Mouse (Mus musculus) heart, embryonic 10.5 days (tissue): ENCODE data around the gene Tsnaxip1. TPM values are rescaled to one million over a fixed set of nuclear protein-coding genes. Genes with fewer than 3 reads are reported as not detected.
"Not testable (repeated sequence)": the region's sequence is repeated elsewhere in the genome, so short reads cannot be mapped to it uniquely, and the experiment has no call there.

Experiments
- DNase-seq: peaks from one replicate; pipeline ENCODE4 v3.0.0-alpha.2; 2017; ENCODE audit warnings: low spot score
- H3K27ac ChIP-seq: fragments of 300-500 bp; sonication (generic); 2 replicates; pipeline ENCODE4 v1.5.1; 2016; ENCODE audit warnings: mild to moderate bottlenecking
- H3K27me3 ChIP-seq: fragments of 300-500 bp; sonication (generic); 2 replicates; pipeline ENCODE4 v1.6.1; 2016; ENCODE audit warnings: mild to moderate bottlenecking; ENCODE audit not compliant: poor library complexity, insufficient read depth, severe bottlenecking
- H3K36me3 ChIP-seq: fragments of 300-500 bp; sonication (generic); 2 replicates; pipeline ENCODE4 v1.6.1; 2016; ENCODE audit warnings: mild to moderate bottlenecking, moderate library complexity
- H3K4me1 ChIP-seq: fragments of 300-500 bp; sonication (generic); 2 replicates; pipeline ENCODE4 v1.6.1; 2016; ENCODE audit warnings: mild to moderate bottlenecking
- H3K4me3 ChIP-seq: fragments of 300-500 bp; sonication (generic); 2 replicates; pipeline ENCODE4 v1.5.1; 2016; ENCODE audit warnings: mild to moderate bottlenecking, moderate library complexity
- H3K9me3 ChIP-seq: fragments of 300-500 bp; sonication (generic); 2 replicates; pipeline ENCODE4 v1.6.1; 2016; ENCODE audit warnings: mild to moderate bottlenecking, moderate library complexity
- WGBS: fragments of 180-500 bp; shearing (Covaris S2); methylation state at CpG from one replicate; pipeline ENCODE4 v1.1.7; 2016; 5-methylcytosine and 5-hydroxymethylcytosine counted together
- polyA plus RNA-seq: library from polyadenylated mRNA; unstranded; fragments of >200 nt; fragmentation: Nextera tagmentation; extraction: Ambion mirVana; gene quantifications from 2 replicates; pipeline ENCODE4 v1.2.1, GENCODE M21; 2016

The Tsnaxip1 gene
- polyA plus RNA-seq, 1 experiment from 2014 or later, result 0.06 TPM

DNA sequence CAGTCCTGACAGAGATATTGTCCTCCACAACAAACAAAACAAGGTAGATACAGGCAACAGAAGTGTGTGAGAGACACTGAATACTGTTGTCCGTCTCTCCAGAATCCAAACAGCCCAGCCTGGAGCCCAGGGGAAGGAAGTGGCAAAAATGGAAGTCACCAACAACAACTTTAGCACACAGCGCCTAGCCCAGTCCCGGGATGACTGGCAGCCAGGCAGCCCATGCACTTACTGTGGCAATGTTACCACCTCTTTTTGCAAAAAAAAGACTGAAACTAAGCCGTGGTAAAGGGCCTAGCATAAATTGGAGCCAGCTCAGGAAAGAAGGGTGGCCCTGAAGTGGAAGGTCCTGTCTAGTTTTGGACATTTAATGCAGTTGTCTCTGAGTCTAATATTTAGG, 1.2 kb upstream of the Tsnaxip1 start:
- Histone ChIP-seq H3K36me3 (peaks cover 38% of the 10 kb centered on the region), H3K4me3 (peak overlapping the region; percentile 97), H3K27ac (peak overlapping the region; percentile 95), H3K4me1 (peaks cover 18% of the 10 kb centered on the region), H3K27me3 (no peaks in the 10 kb centered on the region), H3K9me3 (no peaks in the 10 kb centered on the region)
- 7% methylated on average over 4 of the region's 4 CpGs for WGBS
- DNase-seq, result no peak

DNA sequence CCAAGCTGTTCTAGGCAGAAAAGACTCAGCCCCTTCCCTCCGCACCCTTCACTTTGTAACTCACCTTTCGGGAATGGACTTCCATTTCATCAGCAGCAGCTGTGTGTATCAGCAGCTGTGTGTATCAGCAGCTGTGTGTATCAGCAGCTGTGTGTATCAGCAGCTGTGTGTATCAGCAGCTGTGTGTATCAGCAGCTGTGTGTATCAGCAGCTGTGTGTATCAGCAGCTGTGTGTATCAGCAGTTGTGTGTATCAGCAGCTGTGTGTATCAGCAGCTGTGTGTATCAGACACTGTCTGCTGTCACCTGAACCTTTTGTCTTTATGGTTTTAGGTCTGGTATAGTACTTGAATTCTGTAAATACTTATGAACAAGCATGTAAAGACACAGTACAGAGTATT, 6.2 kb downstream of the Tsnaxip1 start:
- not testable (repeated sequence) for H3K9me3 ChIP-seq, H3K4me3 ChIP-seq, H3K27ac ChIP-seq, H3K36me3 ChIP-seq, H3K4me1 ChIP-seq, H3K27me3 ChIP-seq, DNase-seq
- WGBS, result 75% methylated on average over 2 of the region's 2 CpGs

DNA sequence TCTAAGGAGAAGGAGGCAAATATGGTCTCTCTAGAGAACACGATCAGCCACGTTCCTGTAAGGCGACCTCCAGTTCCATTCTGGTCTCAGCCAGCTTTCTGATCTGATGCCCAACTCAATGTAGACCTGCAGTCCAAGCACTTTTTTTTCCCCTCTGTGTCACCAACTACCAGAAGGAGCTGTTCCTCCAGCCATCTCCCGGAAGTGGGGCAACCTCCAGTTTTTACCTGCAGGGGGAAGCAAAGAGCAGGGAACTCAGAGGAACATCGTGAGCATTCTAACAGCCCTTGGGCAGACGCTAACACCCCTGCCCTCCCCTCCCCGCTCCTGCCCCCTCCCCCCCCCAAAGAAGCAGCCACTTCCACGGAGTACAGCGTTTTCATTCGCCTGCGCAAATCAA, 7.8 kb downstream of the Tsnaxip1 start:
- 27% methylated on average over 11 of the region's 11 CpGs for WGBS
- Histone ChIP-seq H3K4me1 (no peaks in the 10 kb centered on the region), H3K9me3 (no peaks in the 10 kb centered on the region), H3K36me3 (no peaks in the 10 kb centered on the region), H3K4me3 (no peak overlapping the region), H3K27ac (no peak overlapping the region), H3K27me3 (no peaks in the 10 kb centered on the region)
- DNase-seq, result no peak

DNA sequence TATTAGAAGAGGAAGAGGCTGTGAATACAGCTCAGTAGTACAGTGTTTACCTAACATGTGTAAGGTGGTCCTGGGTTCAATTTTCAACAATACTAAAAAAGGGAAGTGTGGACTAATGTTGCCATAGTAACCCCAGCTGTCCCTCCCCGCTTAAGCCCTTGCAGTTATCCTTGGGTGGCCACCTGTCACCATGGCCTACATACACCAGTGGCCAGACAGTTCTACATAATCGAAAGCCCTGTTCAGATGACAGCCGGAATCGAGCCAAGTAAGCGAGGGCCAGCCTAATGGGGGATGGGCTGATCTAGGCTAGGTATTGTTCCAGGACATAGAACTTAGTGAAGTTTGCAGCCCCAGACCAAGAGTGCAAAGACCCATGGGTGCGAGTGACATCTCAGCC, 9.5 kb downstream of the Tsnaxip1 start:
- WGBS, result 86% methylated on average over 6 of the region's 6 CpGs
- no peak overlapping the region for H3K27ac ChIP-seq
- DNase-seq, result no peak
- H3K27me3 ChIP-seq, result no peaks in the 10 kb centered on the region
- H3K9me3 ChIP-seq, result no peaks in the 10 kb centered on the region
- H3K4me3 ChIP-seq, result no peak overlapping the region
- peaks cover 7% of the 10 kb centered on the region; the same call in 1 of the 2 replicates for H3K36me3 ChIP-seq
- H3K4me1 ChIP-seq, result no peaks in the 10 kb centered on the region

DNA sequence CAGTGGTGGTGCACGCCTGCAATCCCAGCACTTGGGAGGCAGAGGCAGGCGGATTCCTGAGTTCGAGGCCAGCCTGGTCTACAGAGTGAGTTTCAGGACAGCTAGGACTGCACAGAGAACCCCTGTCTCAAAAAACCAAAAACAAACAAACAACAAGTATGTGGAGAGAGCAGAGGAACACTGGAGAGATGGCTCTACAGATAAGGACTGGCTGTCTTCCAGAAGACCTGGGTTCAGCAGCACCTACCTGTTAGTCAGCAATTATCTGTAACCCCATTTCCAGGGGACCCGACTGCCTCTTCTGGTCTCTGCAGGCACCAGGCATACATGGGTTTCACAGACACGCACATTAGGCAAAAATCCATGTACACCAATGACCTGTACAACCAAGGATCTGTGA, 11.7 kb downstream of the Tsnaxip1 start:
- 90% methylated on average over 5 of the region's 5 CpGs for WGBS
- Histone ChIP-seq H3K27me3 (no peaks in the 10 kb centered on the region), H3K9me3 (no peaks in the 10 kb centered on the region), H3K4me3 (no peak overlapping the region), H3K27ac (no peak overlapping the region), H3K36me3 (peaks cover 26% of the 10 kb centered on the region), H3K4me1 (no peaks in the 10 kb centered on the region; the same call in 1 of the 2 replicates)
- no peak for DNase-seq

DNA sequence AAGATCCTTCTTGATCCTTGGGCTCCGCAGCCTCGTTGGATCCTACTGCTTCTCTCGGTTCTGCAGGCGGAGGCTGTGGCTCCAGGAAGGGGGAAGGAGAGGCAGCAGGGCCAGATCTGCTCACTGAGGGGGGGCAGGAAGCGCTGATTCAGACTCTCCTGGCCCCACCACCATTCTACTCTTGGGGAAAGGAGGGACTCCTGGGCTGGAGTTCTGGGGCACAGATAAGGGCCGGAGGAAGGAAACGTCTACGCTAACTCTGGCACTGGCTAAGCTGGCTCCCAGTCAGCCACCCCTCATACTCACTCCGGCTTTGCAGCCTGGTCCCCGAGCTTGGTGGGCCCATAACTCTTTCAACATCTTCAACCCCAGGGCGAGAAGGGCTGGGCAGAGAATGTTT, 19.1 kb downstream of the Tsnaxip1 start:
- H3K4me1 ChIP-seq, result peaks cover 11% of the 10 kb centered on the region
- 71% methylated on average over 11 of the region's 11 CpGs for WGBS
- no peak for DNase-seq
- H3K27me3 ChIP-seq, result no peaks in the 10 kb centered on the region
- no peaks in the 10 kb centered on the region for H3K9me3 ChIP-seq
- H3K36me3 ChIP-seq, result peaks cover 80% of the 10 kb centered on the region
- no peak overlapping the region for H3K4me3 ChIP-seq
- H3K27ac ChIP-seq, result 0 out of 2 replicates have a peak overlapping the region, but pooled peaks have one; percentile 47

DNA sequence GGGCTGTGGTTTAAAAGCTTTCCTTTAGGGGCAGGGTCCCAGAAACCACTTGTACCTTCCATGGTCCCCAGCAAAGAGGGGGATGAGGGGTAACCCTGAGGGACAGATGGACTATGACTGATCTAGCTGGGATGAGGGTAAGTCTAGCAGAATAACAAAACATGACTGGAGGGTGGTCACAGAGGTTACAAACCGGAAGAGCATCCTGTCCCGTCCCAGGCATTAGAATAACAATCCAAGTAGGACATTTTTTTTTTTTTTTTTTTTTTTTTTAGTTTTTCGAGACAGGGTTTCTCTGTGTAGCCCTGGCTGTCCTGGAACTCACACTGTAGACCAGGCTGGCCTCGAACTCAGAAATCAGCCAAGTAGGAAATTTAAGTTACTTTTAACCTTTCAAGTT, 22.5 kb downstream of the Tsnaxip1 start:
- 67% methylated on average over 4 of the region's 4 CpGs for WGBS
- no peak overlapping the region for H3K27ac ChIP-seq
- H3K4me3 ChIP-seq, result no peak overlapping the region

DNA sequence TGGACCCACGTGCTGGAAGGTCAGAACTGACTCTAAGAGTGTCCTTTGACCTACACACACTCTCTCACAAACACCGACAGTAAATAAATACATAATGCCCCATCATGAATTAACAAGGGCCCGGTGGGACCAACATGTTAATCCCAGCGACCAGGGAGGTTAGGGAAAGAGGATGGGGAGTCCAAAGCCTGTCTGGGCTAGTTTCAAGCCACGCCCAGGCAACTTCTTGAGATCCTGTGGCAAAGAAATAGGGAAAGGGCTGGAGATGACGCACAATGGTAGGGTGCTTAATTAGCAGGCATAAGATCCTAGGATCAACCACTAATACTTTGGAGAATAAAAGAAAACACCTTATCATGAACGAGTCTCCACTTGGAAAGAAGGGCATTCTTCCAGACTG, 23.1 kb downstream of the Tsnaxip1 start:
- Histone ChIP-seq H3K9me3 (no peaks in the 10 kb centered on the region), H3K27ac (0 out of 2 replicates have a peak overlapping the region, but pooled peaks have one; percentile 47), H3K36me3 (peaks cover 44% of the 10 kb centered on the region), H3K4me1 (peaks cover 16% of the 10 kb centered on the region), H3K4me3 (peak overlapping the region; percentile 83), H3K27me3 (no peaks in the 10 kb centered on the region)
- DNase-seq, result no peak
- WGBS, result 79% methylated on average over 7 of the region's 7 CpGs

More for the DNA sequence above, 22.5 kb downstream of the Tsnaxip1 start:
- Histone ChIP-seq H3K27me3 (no peaks in the 10 kb centered on the region), H3K9me3 (no peaks in the 10 kb centered on the region), H3K36me3 (peaks cover 50% of the 10 kb centered on the region), H3K4me1 (peaks cover 11% of the 10 kb centered on the region)
- no peak for DNase-seq

DNA sequence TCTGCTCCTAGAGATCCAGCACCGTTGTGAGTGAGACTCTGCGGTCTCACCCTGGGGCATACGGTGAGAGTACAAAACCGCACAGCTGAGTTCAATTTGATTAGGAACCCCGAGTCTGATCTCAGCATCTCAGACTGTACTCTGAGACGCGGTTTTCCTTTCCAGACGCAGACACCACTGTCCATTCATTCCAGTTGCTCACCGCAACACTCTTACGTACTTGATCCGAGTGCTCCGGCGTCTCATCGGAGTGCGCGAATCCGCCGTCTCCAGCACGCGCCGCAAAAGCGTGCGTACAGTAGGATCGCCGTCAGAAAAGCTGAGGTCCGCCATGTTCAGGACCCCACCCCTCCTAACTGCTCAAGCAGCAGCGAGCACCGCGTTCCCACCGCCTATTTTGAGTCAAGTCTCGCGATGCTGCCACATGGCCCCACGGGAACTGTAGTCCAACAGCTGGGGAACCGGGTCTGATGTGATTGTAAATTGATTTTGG, 24.2 kb downstream of the Tsnaxip1 start:
- Histone ChIP-seq H3K9me3 (no peaks in the 10 kb centered on the region), H3K27ac (peak overlapping the region; percentile 89), H3K36me3 (peaks cover 33% of the 10 kb centered on the region), H3K4me1 (peaks cover 27% of the 10 kb centered on the region), H3K4me3 (peak overlapping the region; percentile 83), H3K27me3 (no peaks in the 10 kb centered on the region)
- peak; percentile 96 for DNase-seq
- whole genome bisulfite sequencing, result under 1% methylated on average over 34 of the region's 34 CpGs

DNA sequence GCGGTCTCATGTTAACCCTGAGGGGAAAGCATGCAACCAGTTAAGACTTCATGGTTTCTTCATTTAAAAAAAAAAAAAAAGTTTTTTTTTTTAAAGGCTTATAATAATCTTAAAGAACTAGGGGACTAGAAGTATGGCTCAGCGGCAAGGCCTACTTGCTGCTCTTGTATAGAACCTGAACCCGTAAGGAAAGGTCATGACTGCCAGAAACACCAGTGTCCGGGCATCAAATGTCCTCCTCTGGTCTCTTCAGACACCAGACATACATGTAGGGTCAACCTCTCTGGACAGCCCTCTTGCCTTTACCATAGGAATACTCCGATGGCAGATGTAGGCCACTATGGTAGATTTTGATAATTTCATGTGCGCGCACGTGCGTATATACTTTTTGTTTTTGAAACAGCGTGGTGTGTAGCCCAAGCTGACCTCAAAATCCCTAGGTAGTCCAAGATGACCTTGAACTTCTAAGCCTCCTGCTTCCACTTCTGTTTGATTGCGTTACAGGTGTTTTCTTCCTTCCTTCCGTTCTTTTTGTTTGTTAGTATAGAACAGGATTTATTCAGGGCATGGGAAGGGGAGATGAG, 24.7 kb downstream of the Tsnaxip1 start:
- H3K9me3 ChIP-seq, result no peaks in the 10 kb centered on the region

DNA sequence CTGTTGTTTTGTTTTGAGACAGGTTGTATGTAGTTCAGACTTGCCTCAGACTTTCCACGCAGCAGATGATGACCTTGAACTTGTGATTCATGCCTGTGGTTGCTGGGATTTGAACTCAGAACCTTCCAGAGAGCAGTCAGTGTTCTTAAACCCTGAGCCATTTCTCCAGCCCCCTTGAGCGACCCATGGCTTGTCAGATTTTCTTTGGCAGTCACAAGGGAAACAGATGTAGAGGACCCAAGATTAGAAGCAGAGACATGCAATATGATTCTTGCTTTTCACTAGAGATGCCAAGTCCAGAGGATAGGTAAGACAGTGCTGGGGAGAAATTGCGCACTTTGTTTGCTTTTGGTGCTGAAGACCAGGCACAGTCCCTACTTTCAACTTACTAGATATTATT, 25.6 kb downstream of the Tsnaxip1 start, which contains the start of gene Cenpt:
Gene Cenpt, minus strand, starts transcription at position 101 of the 400 bp plus-strand sequence.
- peaks cover 39% of the 10 kb centered on the region for H3K4me1 ChIP-seq
- WGBS, result 90% methylated on average over 3 of the region's 3 CpGs
- peaks cover 24% of the 10 kb centered on the region for H3K36me3 ChIP-seq
- peak within 1 kb of the TSS; percentile 83; the same call in 1 of the 2 replicates for H3K4me3 ChIP-seq
- H3K27ac ChIP-seq, result peak within 1 kb of the TSS; percentile 16; the same call in 1 of the 2 replicates
- H3K9me3 ChIP-seq, result no peaks in the 10 kb centered on the region
- H3K27me3 ChIP-seq, result no peaks in the 10 kb centered on the region
- DNase-seq, result no peak

More for the DNA sequence above, 24.7 kb downstream of the Tsnaxip1 start:
- Histone ChIP-seq H3K4me3 (peak overlapping the region; percentile 83), H3K27ac (peak overlapping the region; percentile 89), H3K4me1 (peaks cover 33% of the 10 kb centered on the region), H3K27me3 (no peaks in the 10 kb centered on the region), H3K36me3 (peaks cover 31% of the 10 kb centered on the region)
- 80% methylated on average over 12 of the region's 12 CpGs for WGBS
- no peak for DNase-seq

DNA sequence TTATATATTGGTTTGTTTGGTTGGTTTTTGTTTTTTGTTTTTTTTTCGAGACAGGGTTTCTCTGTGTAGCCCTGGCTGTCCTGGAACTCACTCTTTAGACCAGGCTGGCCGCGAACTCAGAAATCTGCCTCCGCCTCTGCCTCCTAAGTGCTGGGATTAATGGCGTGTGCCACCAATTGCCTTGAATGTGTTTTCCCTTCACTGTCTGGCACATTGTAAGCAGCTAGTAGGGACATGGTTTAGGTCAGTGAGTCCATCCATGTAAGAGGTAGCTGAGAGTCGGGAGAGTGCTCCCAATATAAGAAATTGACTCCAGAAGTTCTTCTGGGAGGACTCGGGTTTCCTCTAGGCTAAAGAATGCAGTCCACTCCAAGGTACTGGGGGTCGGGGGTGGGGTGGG, 26.8 kb downstream of the Tsnaxip1 start:
- Histone ChIP-seq H3K36me3 (peaks cover 19% of the 10 kb centered on the region), H3K9me3 (no peaks in the 10 kb centered on the region), H3K4me3 (peak overlapping the region; percentile 77), H3K27me3 (no peaks in the 10 kb centered on the region), H3K27ac (peak overlapping the region; percentile 92), H3K4me1 (peaks cover 48% of the 10 kb centered on the region)
- no peak for DNase-seq
- 23% methylated on average over 8 of the region's 8 CpGs for WGBS

DNA sequence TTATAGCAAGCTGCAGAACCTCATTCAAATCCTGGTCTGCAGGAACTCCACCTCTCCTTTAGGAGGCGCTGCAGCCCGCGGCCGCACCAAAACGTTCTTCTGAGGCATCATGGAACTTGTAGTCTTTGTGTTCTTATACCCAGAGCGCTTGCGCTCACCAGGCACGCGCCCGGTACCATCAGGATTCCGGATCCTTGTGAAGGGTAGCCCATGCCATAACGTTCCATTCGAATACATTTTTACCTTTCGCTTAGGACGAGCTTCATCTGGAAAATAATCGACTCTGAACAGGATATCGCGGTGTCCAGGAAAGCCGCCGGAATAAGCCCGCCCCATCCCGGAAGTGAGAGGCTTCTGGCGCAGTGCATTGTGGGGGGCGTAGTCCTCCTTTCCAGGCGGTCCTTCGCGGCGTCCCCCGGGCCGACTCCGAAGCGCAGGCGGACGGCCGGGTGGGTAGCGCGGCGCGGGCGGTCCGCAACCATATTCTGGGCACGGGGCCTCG, 27.2 kb downstream of the Tsnaxip1 start, which contains the start of gene Thap11:
Gene Thap11, plus strand, starts transcription at position 418 of the 502 bp plus-strand sequence.
- under 1% methylated on average over 43 of the region's 43 CpGs for WGBS
- Histone ChIP-seq H3K27ac (peak within 1 kb of the TSS; percentile 92), H3K4me3 (peak within 1 kb of the TSS; percentile 77), H3K4me1 (peaks cover 52% of the 10 kb centered on the region), H3K36me3 (peaks cover 15% of the 10 kb centered on the region), H3K9me3 (no peaks in the 10 kb centered on the region), H3K27me3 (no peaks in the 10 kb centered on the region)
- DNase-seq, result peak; percentile 97
